Mouse (Mus musculus): Measurements from ENCODE around the gene Retreg1.

- TF ChIP-seq CTCF (IDR thresholded peaks at IDR 0.05; ENCODE audit: insufficient read depth, low read depth, low read length) (no peak), POLR2A (IDR thresholded peaks at IDR 0.05; ENCODE audit: insufficient read depth, low read depth, low read length) (no peak)
Observed at GRCm38 (mm10) chr15:25929518-25929917, 86.5 kb downstream of the Retreg1 start.

All from olfactory bulb, adult 2 months (tissue).